Mouse (Mus musculus) stomach, postnatal 0 days (tissue): ENCODE results near the gene Aco1. TPM values are rescaled to one million over a fixed set of nuclear protein-coding genes. Genes with fewer than 3 reads are reported as not detected.

ENCODE experiments used
- ATAC-seq: fragments of 200-750 bp; cut with Nextera tagmentation; 2 replicates; pipeline ENCODE4 v1.8.0; 2017; ENCODE audit not compliant: low FRiP score, low TSS enrichment
- DNase-seq: peaks from one replicate; pipeline ENCODE4 v3.0.0-alpha.2; 2016; ENCODE audit warnings: low spot score
- H3K27ac ChIP-seq: fragments of 300-500 bp; sonication (generic); replicated peaks from 2 replicates; pipeline ENCODE4 v1.5.1; 2014; ENCODE audit warnings: mild to moderate bottlenecking, control low read depth
- H3K27me3 ChIP-seq: fragments of 300-500 bp; sonication (generic); 2 replicates; pipeline ENCODE4 v1.6.1; 2014; ENCODE audit warnings: low read length; ENCODE audit not compliant: control insufficient read depth, insufficient read depth
- H3K36me3 ChIP-seq: fragments of 300-500 bp; sonication (generic); 2 replicates; pipeline ENCODE4 v1.6.1; 2014; ENCODE audit warnings: low read length, mixed read lengths; ENCODE audit not compliant: control insufficient read depth, insufficient read depth
- H3K4me1 ChIP-seq: fragments of 300-500 bp; sonication (generic); replicated peaks from 2 replicates; pipeline ENCODE4 v1.6.1; 2014; ENCODE audit warnings: antibody characterized with exemption; ENCODE audit not compliant: control insufficient read depth, insufficient read depth
- H3K4me2 ChIP-seq: fragments of 300-500 bp; sonication (generic); replicated peaks from 2 replicates; pipeline ENCODE4 v1.6.1; 2014; ENCODE audit warnings: low read depth, mild to moderate bottlenecking, control low read depth, moderate library complexity
- H3K4me3 ChIP-seq: fragments of 300-500 bp; sonication (generic); 2 replicates; pipeline ENCODE4 v1.5.1; 2014; ENCODE audit warnings: low read depth, low read length, control low read depth
- H3K9ac ChIP-seq: fragments of 300-500 bp; sonication (generic); 2 replicates; pipeline ENCODE4 v1.6.1; 2014; ENCODE audit warnings: mild to moderate bottlenecking, low read length, control low read depth, mixed read lengths
- H3K9me3 ChIP-seq: fragments of 300-500 bp; sonication (generic); 2 replicates; pipeline ENCODE4 v1.6.1; 2016; ENCODE audit warnings: low read length; ENCODE audit not compliant: control insufficient read depth
- CTCF ChIP-seq: IDR thresholded peaks from 2 replicates; pipeline ENCODE4 v1.5.1; 2016; ENCODE audit warnings: antibody characterized with exemption, low read depth, mild to moderate bottlenecking, moderate library complexity
- EP300 ChIP-seq: optimal IDR thresholded peaks from 2 replicates; pipeline ENCODE3; 2016; ENCODE audit warnings: antibody characterized with exemption
- WGBS: fragments of 180-500 bp; shearing (Covaris S2); extraction: QIAGEN DNeasy Blood & Tissue Kit; methylation state at CpG from one replicate; pipeline ENCODE4 v1.1.7; 2014; 5-methylcytosine and 5-hydroxymethylcytosine counted together
- polyA plus RNA-seq: library from polyadenylated mRNA; unstranded; fragments of >200 nt; fragmentation: Nextera tagmentation; extraction: Ambion mirVana; gene quantifications from 2 replicates; pipeline ENCODE4 v1.2.1, GENCODE M21; 2015

The Aco1 gene
- polyA plus RNA-seq, 1 experiment from 2014 or later = 33.2 TPM

DNA sequence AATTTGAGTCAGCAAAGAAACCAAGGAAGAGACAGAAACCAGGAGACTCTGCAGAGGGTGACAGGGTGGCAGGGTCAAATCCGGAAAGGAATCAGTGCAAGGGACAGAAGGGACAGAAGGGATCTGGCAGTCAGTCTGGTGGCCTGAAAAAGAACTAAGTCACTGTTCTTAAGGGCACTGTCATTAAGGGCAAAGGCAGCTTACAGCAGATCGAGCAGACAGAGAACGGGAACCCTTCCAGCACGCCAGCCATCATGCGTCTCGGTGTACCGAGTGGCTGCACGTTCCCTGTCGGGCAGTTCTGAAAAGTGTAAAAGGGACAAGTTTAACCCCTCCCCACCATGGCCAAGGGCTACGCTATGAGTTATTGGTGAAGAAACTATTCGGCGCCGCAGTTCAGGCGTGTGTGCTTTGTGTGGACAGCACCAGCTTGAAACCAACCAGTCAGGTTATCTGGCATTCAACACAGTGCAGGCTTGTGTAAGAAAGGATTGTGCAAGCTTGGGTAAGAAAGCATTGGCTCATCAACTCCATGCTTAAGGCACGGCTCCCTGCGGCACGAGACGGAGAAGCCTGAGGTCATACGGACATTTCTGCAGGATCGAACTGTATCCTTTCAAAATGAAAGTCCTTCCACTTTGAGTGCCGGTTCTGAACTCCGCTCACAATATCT, 62.5 kb downstream of the Aco1 start:
- 87% methylated on average over 22 of the region's 22 CpGs for WGBS
- H3K27ac ChIP-seq = no peak overlapping the region
- no peak overlapping the region for H3K4me2 ChIP-seq
- H3K4me1 ChIP-seq = no peaks in the 10 kb centered on the region
- no peak overlapping the region for H3K4me3 ChIP-seq
- TF ChIP-seq CTCF (no peak), EP300 (no peak)
- no peak overlapping the region for H3K9ac ChIP-seq
- peaks cover 12% of the 10 kb centered on the region for H3K36me3 ChIP-seq
- no peaks in the 10 kb centered on the region for H3K9me3 ChIP-seq
- no peaks in the 10 kb centered on the region for H3K27me3 ChIP-seq
- ATAC-seq = no peak
- DNase-seq = no peak

- ATAC-seq = no peak
- no peaks in the 10 kb centered on the region for H3K9me3 ChIP-seq
- no peak overlapping the region for H3K9ac ChIP-seq
- no peaks in the 10 kb centered on the region for H3K4me1 ChIP-seq
- no peaks in the 10 kb centered on the region for H3K27me3 ChIP-seq
- H3K27ac ChIP-seq = no peak overlapping the region
- no peak overlapping the region for H3K4me3 ChIP-seq
- H3K36me3 ChIP-seq = peaks cover 14% of the 10 kb centered on the region
- no peak overlapping the region for H3K4me2 ChIP-seq
- WGBS = 83% methylated on average over 5 of the region's 5 CpGs
- TF ChIP-seq CTCF (no peak), EP300 (no peak)
- DNase-seq = no peak
Measured at GRCm38 (mm10) chr4:40207701-40208100, 64.8 kb downstream of the Aco1 start.

DNA sequence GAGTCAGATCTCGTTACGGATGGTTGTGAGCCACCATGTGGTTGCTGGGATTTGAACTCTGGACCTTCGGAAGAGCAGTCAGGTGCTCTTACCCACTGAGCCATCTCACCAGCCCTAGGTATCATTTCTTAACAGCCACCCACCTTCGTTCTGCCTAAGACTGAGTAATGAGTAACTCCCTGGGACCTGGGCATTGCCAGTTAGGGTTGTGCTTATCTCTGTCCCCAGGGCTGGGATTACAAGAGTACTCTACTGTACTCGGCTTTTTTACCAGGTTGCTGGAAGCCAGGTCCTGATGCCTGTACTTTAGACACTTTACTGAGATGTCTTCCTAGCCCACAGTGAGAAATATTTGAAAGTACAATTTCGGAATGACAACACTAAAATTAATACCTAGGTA, 69.3 kb downstream of the Aco1 start:
- Histone ChIP-seq H3K9ac (no peak overlapping the region), H3K27ac (no peak overlapping the region), H3K4me2 (no peak overlapping the region), H3K4me1 (no peaks in the 10 kb centered on the region), H3K4me3 (no peak overlapping the region), H3K27me3 (no peaks in the 10 kb centered on the region), H3K9me3 (no peaks in the 10 kb centered on the region), H3K36me3 (peaks cover 10% of the 10 kb centered on the region)
- 89% methylated on average over 4 of the region's 6 CpGs for WGBS
- no peak for ATAC-seq
- no peak for DNase-seq
- TF ChIP-seq EP300 (no peak), CTCF (no peak)

GRCm38 (mm10) chr4:40217910-40218309, 75.0 kb downstream of the Aco1 start:
- Histone ChIP-seq H3K4me1 (no peaks in the 10 kb centered on the region), H3K36me3 (peaks cover 4% of the 10 kb centered on the region), H3K27me3 (no peaks in the 10 kb centered on the region), H3K4me2 (no peak overlapping the region), H3K9me3 (no peaks in the 10 kb centered on the region), H3K9ac (no peak overlapping the region), H3K27ac (no peak overlapping the region), H3K4me3 (no peak overlapping the region)
- no peak for DNase-seq
- no peak for ATAC-seq
- TF ChIP-seq CTCF (no peak), EP300 (no peak)
- 60% methylated on average over 3 of the region's 3 CpGs for WGBS

GRCm38 (mm10) chr4:40218382-40218781, 75.5 kb downstream of the Aco1 start:
- peak; percentile 58 for DNase-seq
- TF ChIP-seq CTCF (peak; percentile 75), EP300 (no peak)
- Histone ChIP-seq H3K36me3 (peaks cover 4% of the 10 kb centered on the region), H3K9ac (no peak overlapping the region), H3K27ac (no peak overlapping the region), H3K27me3 (no peaks in the 10 kb centered on the region), H3K4me2 (no peak overlapping the region), H3K9me3 (no peaks in the 10 kb centered on the region), H3K4me3 (no peak overlapping the region), H3K4me1 (no peaks in the 10 kb centered on the region)
- WGBS = 79% methylated on average over 7 of the region's 7 CpGs
- peak; percentile 69; the same call in 1 of the 2 replicates for ATAC-seq

DNA sequence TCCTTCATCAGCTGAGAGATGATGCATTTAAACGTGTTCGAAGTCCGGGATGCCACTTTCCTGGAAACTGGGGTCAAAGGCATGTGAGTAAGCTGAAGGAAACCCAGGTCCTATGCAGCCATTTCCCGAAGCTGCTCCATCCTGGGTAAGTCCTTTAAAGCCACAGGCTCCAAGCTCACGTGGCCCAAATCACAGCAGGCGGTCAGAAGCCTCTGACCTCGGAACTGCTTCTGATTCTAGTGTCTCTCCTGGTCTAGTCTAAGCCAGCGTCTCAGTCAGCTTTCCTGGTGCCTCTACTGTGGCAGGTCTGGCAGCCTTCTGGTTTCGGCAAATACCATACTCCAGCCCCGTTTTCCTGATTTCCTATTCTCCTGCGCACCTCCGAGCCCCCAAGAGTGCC, 77.6 kb downstream of the Aco1 start:
- Histone ChIP-seq H3K9ac (no peak overlapping the region), H3K27ac (no peak overlapping the region), H3K4me1 (no peaks in the 10 kb centered on the region), H3K4me2 (no peak overlapping the region), H3K27me3 (no peaks in the 10 kb centered on the region), H3K36me3 (peaks cover 7% of the 10 kb centered on the region), H3K9me3 (no peaks in the 10 kb centered on the region), H3K4me3 (no peak overlapping the region)
- ATAC-seq (no peak), DNase-seq (no peak)
- TF ChIP-seq CTCF = no peak
- no peak for TF ChIP-seq EP300
- 29% methylated on average over 12 of the region's 12 CpGs for WGBS
